Mouse (Mus musculus): ENCODE results near the gene Htr1f. TPM values are rescaled to one million over a fixed set of nuclear protein-coding genes. Genes with fewer than 3 reads are reported as not detected.

Gene Htr1f
- not detected in 2 replicates for polyA plus RNA-seq (2012; rRNA removed)

DNA sequence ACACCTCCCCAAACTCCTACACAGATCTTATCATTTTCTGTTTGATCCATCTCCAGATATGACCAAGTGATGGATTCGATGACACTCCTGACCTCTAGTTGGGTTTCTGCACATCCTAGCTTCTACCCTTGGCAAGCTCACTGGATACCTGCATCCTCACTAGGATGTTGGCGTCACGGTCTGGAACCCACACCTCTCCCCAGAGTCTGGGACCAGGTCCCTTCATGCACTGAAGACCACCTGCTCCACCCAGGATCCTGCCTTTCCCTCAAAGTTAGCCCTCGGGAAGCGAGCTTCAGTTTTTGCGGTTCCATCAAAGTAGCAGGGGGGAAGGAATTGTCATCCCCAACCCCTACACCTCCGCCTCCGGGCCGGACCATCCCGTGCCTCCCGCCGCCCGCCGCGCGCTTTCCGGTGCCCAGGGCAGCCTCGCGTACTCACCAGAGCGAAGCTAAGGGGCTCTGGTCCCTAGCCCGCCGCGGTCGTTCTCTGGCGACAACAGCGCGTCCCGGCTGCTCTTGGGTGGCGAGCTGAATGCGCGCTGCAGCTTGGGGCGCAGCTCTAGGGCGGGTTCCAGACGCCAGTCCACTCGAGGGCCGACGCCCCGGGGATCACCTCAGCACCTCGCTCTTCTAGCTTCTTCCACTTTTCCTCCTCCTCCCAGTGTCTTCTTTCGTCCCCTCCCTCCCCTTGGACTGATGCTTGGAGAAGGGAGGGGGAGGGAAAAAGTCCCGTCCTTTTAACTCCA is at the start of gene Htr1f:
TSS of gene Htr1f (minus strand) at position 671 of the 748 bp plus-strand sequence.

Data from stomach, adult 2 months (tissue).